Mouse (Mus musculus): Measurements from ENCODE around the gene Trappc13. TPM values are rescaled to one million over a fixed set of nuclear protein-coding genes. Genes with fewer than 3 reads are reported as not detected.
"Not testable (repeated sequence)": the region's sequence is repeated elsewhere in the genome, so short reads cannot be mapped to it uniquely, and the experiment has no call there.

Gene Trappc13
- polyA plus RNA-seq (2015; fragmentation: Nextera tagmentation; extraction: Ambion mirVana), result 21.4 and 22.3 TPM in 2 replicates

DNA sequence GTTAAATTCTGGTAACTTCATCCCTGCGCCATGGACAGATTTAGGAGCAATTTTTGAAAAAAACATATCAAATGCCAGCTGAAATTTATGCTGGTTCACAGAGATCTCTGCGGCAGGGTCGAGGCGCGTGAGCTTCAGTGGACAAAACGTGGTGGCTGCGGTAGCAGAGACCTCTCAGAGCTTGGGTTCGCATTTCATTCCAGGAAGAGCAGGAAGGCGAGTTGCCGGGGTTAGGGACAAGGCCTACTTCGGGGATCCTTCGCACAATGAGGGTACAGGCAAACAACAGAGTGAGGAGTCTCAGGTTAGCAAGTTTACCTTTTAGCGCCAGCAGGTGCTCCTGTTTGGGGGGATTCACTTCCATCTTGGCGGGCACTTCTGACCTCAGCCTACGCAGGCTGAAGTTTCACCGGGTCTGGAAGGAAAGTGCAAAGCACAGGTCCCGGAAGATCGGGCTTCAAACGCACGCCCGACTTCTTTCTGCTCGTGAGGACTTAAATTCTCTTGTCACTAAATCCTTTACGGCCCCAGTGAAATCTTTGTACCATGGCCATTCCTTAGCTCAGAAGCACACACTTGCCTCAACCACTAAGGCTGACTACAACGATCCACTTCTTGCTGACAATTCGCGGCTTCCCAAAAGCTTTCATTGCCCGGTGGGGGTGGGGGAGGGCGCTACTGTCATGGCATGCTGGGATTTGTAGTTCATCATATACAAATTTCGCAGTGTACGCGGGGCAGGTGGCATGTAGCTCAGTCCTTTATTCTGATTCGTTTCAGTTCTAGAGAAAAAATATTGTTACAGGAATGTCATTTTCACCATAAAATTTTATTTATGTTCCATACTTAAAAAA lies at the start of gene Trappc13:
Gene Trappc13 (minus strand): TSS at position 674 of the 854 bp plus-strand sequence.
- Histone ChIP-seq H3K9me3 (replicated peaks) (no peaks in the 10 kb centered on the region), H3K9ac (peak within 1 kb of the TSS; percentile 88), H3K4me2 (peak within 1 kb of the TSS; percentile 78), H3K4me1 (replicated peaks) (peaks cover 22% of the 10 kb centered on the region), H3K4me3 (replicated peaks) (peak within 1 kb of the TSS; percentile 88), H3K27ac (replicated peaks) (peak within 1 kb of the TSS; percentile 93), H3K36me3 (replicated peaks) (peaks cover 28% of the 10 kb centered on the region), H3K27me3 (no peaks in the 10 kb centered on the region)
- ATAC-seq (ENCODE audit: insufficient read depth), result peak; percentile 84
- WGBS (ENCODE audit: insufficient replicate concordance), result under 1% methylated on average over 32 of the region's 32 CpGs

DNA sequence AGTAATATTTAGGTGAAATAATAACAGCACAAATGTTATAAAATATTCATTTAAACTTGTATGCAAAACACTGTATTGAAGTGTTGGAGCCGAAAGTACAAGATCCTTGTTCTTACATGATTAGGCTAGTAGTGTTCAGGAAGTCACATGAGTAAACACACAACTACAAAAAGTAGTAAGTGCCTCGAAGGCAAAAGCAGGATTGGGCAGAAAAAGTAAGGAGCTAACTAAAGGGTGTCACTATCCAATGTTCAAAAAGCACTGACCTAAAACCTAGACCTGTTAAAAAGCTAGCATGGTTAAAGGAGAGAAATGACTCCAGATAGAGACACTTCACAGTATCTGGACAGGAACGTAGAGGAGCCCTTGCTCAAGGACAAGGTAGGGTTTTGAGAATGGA lies 49.2 kb upstream of the Trappc13 start:
- no peaks in the 10 kb centered on the region for H3K27me3 ChIP-seq
- peak overlapping the region; percentile 81 for H3K9ac ChIP-seq
- WGBS (ENCODE audit: insufficient replicate concordance), result 26% methylated on average over 3 of the region's 3 CpGs
- H3K4me1 ChIP-seq (replicated peaks), result peaks cover 15% of the 10 kb centered on the region
- peaks cover 12% of the 10 kb centered on the region for H3K36me3 ChIP-seq (replicated peaks)
- peak overlapping the region; percentile 99; the same call in 1 of the 2 replicates for H3K27ac ChIP-seq (replicated peaks)
- H3K4me2 ChIP-seq, result peak overlapping the region; percentile 68
- peak overlapping the region; percentile 83 for H3K4me3 ChIP-seq (replicated peaks)
- ATAC-seq (ENCODE audit: insufficient read depth), result no peak
- H3K9me3 ChIP-seq (replicated peaks), result no peaks in the 10 kb centered on the region

DNA sequence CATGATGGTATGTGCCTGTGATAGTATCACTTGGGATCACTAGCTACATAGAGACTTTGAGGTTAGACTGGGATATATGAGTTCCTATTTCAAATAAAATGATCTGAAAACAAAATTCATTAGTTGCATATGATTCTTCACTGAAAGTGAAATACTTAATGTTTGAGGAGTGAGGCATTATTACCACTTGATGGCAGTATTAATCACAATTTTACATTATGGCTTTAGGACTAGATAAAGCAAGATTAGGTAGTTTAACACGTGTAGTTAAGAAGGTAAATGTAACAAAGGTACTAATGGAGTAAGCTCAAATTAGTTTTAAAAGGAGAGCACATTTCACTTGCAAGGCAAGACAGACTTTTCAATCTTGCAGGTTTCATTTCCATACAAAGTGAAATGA lies 26.0 kb upstream of the Trappc13 start:
- WGBS (ENCODE audit: insufficient replicate concordance), result 35% methylated on average over 1 of the region's 1 CpGs
- Histone ChIP-seq H3K27me3 (no peaks in the 10 kb centered on the region), H3K4me3 (replicated peaks) (no peak overlapping the region), H3K27ac (replicated peaks) (no peak overlapping the region), H3K9ac (no peak overlapping the region), H3K9me3 (replicated peaks) (no peaks in the 10 kb centered on the region), H3K4me2 (no peak overlapping the region), H3K4me1 (replicated peaks) (no peaks in the 10 kb centered on the region), H3K36me3 (replicated peaks) (peaks cover 52% of the 10 kb centered on the region)
- no peak for ATAC-seq (ENCODE audit: insufficient read depth)

DNA sequence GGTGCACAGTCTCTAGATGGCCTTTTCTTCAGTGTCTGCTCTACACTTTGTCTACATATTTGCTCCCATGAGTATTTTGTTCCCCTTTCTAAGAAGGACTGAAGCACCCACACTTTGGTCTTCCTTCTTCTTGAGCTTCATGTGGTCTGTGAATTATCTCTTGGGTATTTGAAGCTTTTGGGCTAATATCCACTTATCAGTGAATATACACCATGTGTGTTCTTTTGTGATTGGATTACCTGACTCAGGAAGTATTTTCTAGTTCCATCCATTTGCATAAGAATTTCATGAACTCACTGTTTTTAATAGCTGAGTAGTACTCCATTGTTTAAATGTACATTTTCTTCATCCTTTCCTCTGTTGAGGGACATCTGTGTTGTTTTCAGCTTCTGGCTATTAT lies 17.6 kb upstream of the Trappc13 start:
- not testable (repeated sequence) for H3K4me3 ChIP-seq (replicated peaks); H3K9ac ChIP-seq; H3K9me3 ChIP-seq (replicated peaks); H3K27me3 ChIP-seq; H3K4me2 ChIP-seq; H3K4me1 ChIP-seq (replicated peaks); H3K27ac ChIP-seq (replicated peaks); ATAC-seq (ENCODE audit: insufficient read depth)
- peaks cover 55% of the 10 kb centered on the region for H3K36me3 ChIP-seq (replicated peaks)

DNA sequence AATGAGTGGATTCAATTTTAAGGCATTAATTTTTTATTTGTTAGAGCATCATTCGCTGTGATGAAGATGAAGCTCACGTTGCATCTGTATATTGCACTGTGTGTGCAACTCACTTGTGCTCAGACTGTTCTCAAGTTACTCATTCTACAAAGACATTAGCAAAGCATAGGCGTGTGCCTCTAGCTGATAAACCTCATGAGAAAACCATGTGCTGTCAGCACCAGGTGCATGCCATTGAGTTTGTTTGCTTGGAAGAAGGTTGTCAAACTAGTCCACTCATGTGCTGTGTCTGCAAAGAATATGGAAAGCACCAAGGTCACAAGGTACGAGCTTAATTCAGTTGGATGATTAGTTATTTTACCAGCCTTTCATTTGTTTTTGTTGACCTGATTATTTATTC lies 9.1 kb upstream of the Trappc13 start:
- Histone ChIP-seq H3K4me3 (replicated peaks) (no peak overlapping the region), H3K27ac (replicated peaks) (no peak overlapping the region), H3K36me3 (replicated peaks) (peaks cover 49% of the 10 kb centered on the region), H3K9me3 (replicated peaks) (no peaks in the 10 kb centered on the region), H3K4me2 (no peak overlapping the region), H3K9ac (no peak overlapping the region), H3K4me1 (replicated peaks) (no peaks in the 10 kb centered on the region), H3K27me3 (no peaks in the 10 kb centered on the region)
- ATAC-seq (ENCODE audit: insufficient read depth), result no peak
- WGBS (ENCODE audit: insufficient replicate concordance), result 76% methylated on average over 4 of the region's 4 CpGs

DNA sequence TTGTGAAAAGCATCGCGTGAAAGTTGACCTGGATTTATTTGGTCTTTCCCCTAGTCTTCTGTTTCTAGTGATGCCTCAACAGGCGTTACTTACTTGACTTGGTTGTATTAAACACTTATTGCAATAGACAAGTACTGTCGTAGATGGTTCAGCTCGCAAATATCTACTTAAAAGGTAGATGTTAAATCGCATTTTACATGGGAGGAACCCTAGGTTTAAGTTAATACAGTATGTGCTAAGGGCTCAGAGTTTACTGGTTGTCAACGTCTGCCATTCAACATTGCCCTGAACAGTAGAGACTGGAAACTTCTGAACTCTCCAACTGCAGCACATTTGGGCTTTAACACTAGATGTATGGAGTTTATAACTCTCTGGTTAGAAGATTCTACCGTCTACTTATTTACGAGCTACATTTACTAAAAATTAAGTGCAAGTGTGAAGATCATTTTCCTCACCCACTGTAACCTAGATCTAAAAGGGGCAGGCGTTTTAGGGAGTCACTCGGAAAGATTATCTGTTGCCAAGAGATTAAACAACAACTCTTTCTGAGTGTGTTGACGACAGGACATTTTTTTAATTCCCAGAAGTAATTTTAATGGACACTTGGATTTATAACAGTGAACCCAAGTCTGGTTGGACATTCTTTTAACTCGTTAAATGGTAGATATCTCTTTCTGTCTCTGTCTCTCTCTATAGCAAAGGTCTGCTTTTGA lies 1.1 kb upstream of the Trappc13 start:
- Histone ChIP-seq H3K4me1 (replicated peaks) (peaks cover 16% of the 10 kb centered on the region), H3K36me3 (replicated peaks) (peaks cover 36% of the 10 kb centered on the region), H3K4me3 (replicated peaks) (peak overlapping the region; percentile 88), H3K9ac (peak overlapping the region; percentile 88), H3K27ac (replicated peaks) (peak overlapping the region; percentile 93), H3K4me2 (peak overlapping the region; percentile 64), H3K9me3 (replicated peaks) (no peaks in the 10 kb centered on the region), H3K27me3 (no peaks in the 10 kb centered on the region)
- no peak; the same call in 1 of the 2 replicates for ATAC-seq (ENCODE audit: insufficient read depth)
- 8% methylated on average over 13 of the region's 13 CpGs for WGBS (ENCODE audit: insufficient replicate concordance)

DNA sequence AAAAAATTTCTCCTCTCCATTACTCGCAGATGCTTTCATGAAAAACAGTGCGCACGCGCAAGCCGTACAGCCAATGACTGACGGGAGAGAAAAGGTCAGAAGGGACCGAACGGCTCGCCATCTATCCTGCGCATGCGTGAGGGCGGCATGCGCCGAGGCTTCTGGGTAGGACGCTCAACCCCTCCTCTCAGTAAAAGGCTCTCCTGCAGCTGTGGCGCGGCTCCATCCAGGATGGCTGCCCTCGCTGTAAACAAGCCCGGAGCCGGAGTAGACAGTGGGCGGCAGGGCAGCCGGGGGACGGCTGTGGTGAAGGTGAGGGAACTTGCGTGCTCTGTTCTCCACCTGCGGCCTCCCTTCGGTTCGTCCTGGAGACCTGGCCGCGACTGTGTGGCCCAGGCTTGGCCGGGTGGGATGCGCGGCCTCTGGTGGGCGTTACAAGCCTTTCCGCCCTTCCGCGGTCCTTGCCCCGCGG lies 417 bp upstream of the Trappc13 start, which contains the start of gene Trim23:
Gene Trim23 (plus strand): TSS at position 148 of the 472 bp plus-strand sequence.
- WGBS (ENCODE audit: insufficient replicate concordance), result under 1% methylated on average over 38 of the region's 38 CpGs
- H3K4me2 ChIP-seq, result peak within 1 kb of the TSS; percentile 78

DNA sequence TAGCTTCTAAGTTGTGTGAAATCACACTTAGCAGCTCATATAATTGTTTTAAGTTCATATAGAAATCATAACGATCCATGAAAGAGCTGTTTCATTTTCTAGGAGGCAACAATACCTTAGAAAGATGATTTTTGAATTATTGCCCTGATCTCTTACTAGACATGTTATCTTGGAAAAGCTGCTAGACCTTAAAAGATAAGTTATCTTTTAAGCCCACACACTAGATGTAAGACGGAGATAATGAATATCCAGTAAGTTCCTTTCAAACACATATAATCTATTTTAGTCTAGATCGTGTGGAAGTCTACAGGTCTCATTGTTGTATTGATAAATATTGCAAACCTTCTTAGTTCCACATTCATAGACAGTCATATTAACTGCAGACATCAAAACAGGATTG lies 1.4 kb downstream of the Trappc13 start:
- no peaks in the 10 kb centered on the region for H3K9me3 ChIP-seq (replicated peaks)
- peak overlapping the region; percentile 78 for H3K4me2 ChIP-seq
- H3K27ac ChIP-seq (replicated peaks), result no peak overlapping the region
- H3K36me3 ChIP-seq (replicated peaks), result peaks cover 21% of the 10 kb centered on the region
- no peak for ATAC-seq (ENCODE audit: insufficient read depth)
- WGBS (ENCODE audit: insufficient replicate concordance), result 28% methylated on average over 3 of the region's 3 CpGs
- no peaks in the 10 kb centered on the region for H3K27me3 ChIP-seq
- peak overlapping the region; percentile 88 for H3K4me3 ChIP-seq (replicated peaks)
- peaks cover 28% of the 10 kb centered on the region for H3K4me1 ChIP-seq (replicated peaks)
- peak overlapping the region; percentile 54 for H3K9ac ChIP-seq

More for the DNA sequence above, 417 bp upstream of the Trappc13 start, which contains the start of gene Trim23:
- H3K27me3 ChIP-seq, result no peaks in the 10 kb centered on the region
- peak within 1 kb of the TSS; percentile 88 for H3K4me3 ChIP-seq (replicated peaks)
- peaks cover 19% of the 10 kb centered on the region for H3K4me1 ChIP-seq (replicated peaks)
- H3K36me3 ChIP-seq (replicated peaks), result peaks cover 33% of the 10 kb centered on the region
- H3K9me3 ChIP-seq (replicated peaks), result no peaks in the 10 kb centered on the region
- peak within 1 kb of the TSS; percentile 93 for H3K27ac ChIP-seq (replicated peaks)
- peak within 1 kb of the TSS; percentile 88 for H3K9ac ChIP-seq
- peak; percentile 98 for ATAC-seq (ENCODE audit: insufficient read depth)

DNA sequence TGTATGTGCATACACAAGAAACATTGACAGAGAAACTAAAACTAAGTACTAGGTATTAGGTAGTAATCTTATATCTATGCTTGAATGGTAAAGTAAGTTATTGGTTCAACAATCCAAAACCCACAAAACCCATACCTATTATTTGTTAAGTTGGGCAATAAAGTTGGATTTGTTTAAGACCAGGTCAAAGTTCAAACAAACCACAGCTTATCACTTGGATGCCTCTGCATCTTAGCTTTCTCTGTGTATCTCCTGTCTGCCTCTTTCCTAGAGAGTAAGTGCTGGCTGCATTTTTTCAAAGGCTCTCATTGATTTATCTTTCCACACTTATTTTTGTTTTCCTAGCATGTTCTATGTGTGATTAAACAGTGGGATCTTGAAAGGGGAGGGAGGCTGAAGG lies 5.8 kb downstream of the Trappc13 start:
- H3K9me3 ChIP-seq (replicated peaks), result no peaks in the 10 kb centered on the region
- no peak for ATAC-seq (ENCODE audit: insufficient read depth)
- H3K4me2 ChIP-seq, result no peak overlapping the region
- no peaks in the 10 kb centered on the region for H3K27me3 ChIP-seq
- no peak overlapping the region for H3K27ac ChIP-seq (replicated peaks)
- H3K4me1 ChIP-seq (replicated peaks), result peaks cover 29% of the 10 kb centered on the region
- H3K9ac ChIP-seq, result no peak overlapping the region
- peaks cover 22% of the 10 kb centered on the region for H3K36me3 ChIP-seq (replicated peaks)
- no peak overlapping the region for H3K4me3 ChIP-seq (replicated peaks)

DNA sequence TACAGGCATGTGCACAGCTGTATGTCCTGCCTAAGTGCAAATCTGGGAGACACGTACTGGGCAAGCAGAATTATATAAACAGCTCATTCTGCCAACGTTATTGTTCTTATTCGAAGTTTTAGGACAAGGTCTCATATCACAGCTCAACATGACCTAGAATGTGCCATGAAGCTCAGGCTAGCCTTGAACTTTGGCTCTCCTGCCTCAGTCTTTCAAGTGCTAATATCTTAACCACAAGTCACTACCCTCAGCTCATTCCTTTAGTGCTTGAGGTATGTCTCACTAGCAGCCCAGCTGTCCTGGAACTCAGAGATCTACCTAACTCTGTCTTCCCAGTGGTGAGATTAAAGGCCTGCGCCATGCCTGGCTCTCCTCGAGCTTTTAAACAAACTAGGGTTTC lies 6.6 kb downstream of the Trappc13 start:
- no peak overlapping the region for H3K27ac ChIP-seq (replicated peaks)
- H3K4me2 ChIP-seq, result no peak overlapping the region
- peaks cover 29% of the 10 kb centered on the region for H3K36me3 ChIP-seq (replicated peaks)
- ATAC-seq (ENCODE audit: insufficient read depth), result no peak
- H3K4me1 ChIP-seq (replicated peaks), result peaks cover 25% of the 10 kb centered on the region
- H3K27me3 ChIP-seq, result no peaks in the 10 kb centered on the region
- no peak overlapping the region for H3K9ac ChIP-seq
- WGBS (ENCODE audit: insufficient replicate concordance), result 71% methylated on average over 5 of the region's 5 CpGs
- no peaks in the 10 kb centered on the region for H3K9me3 ChIP-seq (replicated peaks)
- no peak overlapping the region for H3K4me3 ChIP-seq (replicated peaks)

DNA sequence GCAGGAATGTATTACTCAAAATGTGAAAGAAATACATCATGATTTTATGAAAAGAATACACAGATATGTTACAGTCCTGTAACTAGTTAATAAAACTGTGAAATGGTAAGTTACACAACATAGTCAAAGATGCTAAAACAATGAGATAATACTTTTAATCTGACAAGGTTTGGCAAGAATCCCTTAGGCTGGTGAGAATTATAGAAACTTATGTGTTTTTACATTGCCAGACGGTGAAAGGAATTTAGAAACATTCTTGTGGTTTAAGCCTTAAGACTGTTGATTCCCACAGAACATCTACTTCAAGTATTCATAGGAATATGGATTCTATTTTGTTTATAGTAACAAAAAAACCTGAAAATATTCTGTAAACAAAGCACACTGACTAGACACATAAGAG lies 22.6 kb downstream of the Trappc13 start:
- H3K27ac ChIP-seq (replicated peaks), result no peak overlapping the region
- H3K27me3 ChIP-seq, result no peaks in the 10 kb centered on the region
- peaks cover 51% of the 10 kb centered on the region for H3K36me3 ChIP-seq (replicated peaks)
- no peaks in the 10 kb centered on the region for H3K9me3 ChIP-seq (replicated peaks)
- H3K4me1 ChIP-seq (replicated peaks), result no peaks in the 10 kb centered on the region
- ATAC-seq (ENCODE audit: insufficient read depth), result no peak
- no peak overlapping the region for H3K9ac ChIP-seq
- no peak overlapping the region for H3K4me2 ChIP-seq
- WGBS (ENCODE audit: insufficient replicate concordance), result 82% methylated on average over 1 of the region's 1 CpGs
- H3K4me3 ChIP-seq (replicated peaks), result no peak overlapping the region
